Comparison of ENCODE assay signal across 9 mouse cellular contexts in the genomic region with DNA sequence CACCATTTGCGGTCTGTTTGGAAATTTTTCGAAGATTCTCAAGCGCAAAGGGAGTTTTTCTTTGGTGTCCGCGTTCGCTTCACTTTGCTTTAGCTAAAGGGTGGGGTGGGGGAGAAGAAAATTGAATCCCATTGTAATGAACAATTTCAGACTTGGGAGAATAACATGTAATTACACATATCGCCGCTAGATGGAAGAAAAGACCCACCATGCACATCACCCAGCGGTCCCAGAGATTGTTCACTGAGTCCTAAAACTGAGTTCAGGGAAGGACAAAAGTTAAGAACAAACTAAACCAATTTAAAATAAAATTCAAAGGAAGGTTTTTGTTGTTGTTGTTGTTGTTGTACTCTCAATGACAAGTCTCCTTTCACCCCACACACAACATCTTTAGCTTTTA.
DNase-seq lines count a peak whose midpoint lies in the region; ATAC-seq and TF ChIP-seq lines count a peak whose summit lies in the region.
"Had no signal": no experiment of that assay in that cellular context is flagged by ENCODE, and none has a peak within 500 bp of the region (broad histone marks: within the 10 kb centered on the region; RNA-seq: fewer than 3 reads in every experiment).

No protein-coding gene starts in this region.

- H3K4me1 ChIP-seq in G1E (ENCODE audit: insufficient read depth, low read depth, low read length), result no peaks in the 10 kb centered on the region
- no peaks in the 10 kb centered on the region; the same call in 1 of the 2 replicates for H3K4me1 ChIP-seq in cortical plate, adult 2 months (ENCODE audit: control insufficient read depth, insufficient read depth, low read length)
- H3K4me1 ChIP-seq in hindbrain, postnatal 0 days (ENCODE audit: insufficient read depth, low read length), result no peaks in the 10 kb centered on the region
- no peaks in the 10 kb centered on the region for H3K4me1 ChIP-seq in neural tube, embryonic 14.5 days (ENCODE audit: control insufficient read depth, insufficient read depth, low read length)
- H3K4me1 ChIP-seq: liver, embryonic 13.5 days had no signal

- WGBS in hindbrain, postnatal 0 days, result 14% methylated on average over 9 of the region's 9 CpGs
- WGBS in neural tube, embryonic 14.5 days, result 13% methylated on average over 9 of the region's 9 CpGs

- no peaks in the 10 kb centered on the region for H3K9me3 ChIP-seq in G1E (replicated peaks)
- no peaks in the 10 kb centered on the region for H3K9me3 ChIP-seq in hindbrain, postnatal 0 days (ENCODE audit: low read length)
- H3K9me3 ChIP-seq in neural tube, embryonic 14.5 days (ENCODE audit: control insufficient read depth, low read length), result no peaks in the 10 kb centered on the region
- H3K9me3 ChIP-seq: liver, embryonic 13.5 days had no signal

- DNase-seq in layer of hippocampus, postnatal 10 days (ENCODE audit: low spot score in 2 of 2), result peak; percentile 16 to 28
- DNase-seq in layer of hippocampus, adult 9-11 months, result no peak
- DNase-seq in G1E (ENCODE audit: low spot score), result peak; percentile 18
- DNase-seq in hindbrain, postnatal 0 days (ENCODE audit: low spot score), result peak; percentile 77
- no peak for DNase-seq in adrenal gland, adult 2 months
- DNase-seq: liver, embryonic 13.5 days had no signal

- peak; percentile 62; the same call in 1 of the 2 replicates for ATAC-seq in G1E (ENCODE audit: extremely low read depth, insufficient number of reproducible peaks, low FRiP score, poor library complexity, severe bottlenecking)
- peak; percentile 82 for ATAC-seq in hindbrain, postnatal 0 days
- peak; percentile 86; the same call in 1 of the 2 replicates for ATAC-seq in neural tube, embryonic 14.5 days (ENCODE audit: low read depth)
- no peak for ATAC-seq in monocyte, adult 5-6 weeks (replicated peaks; ENCODE audit: insufficient number of reproducible peaks, low FRiP score, low TSS enrichment, poor library complexity, severe bottlenecking)

- no peak overlapping the region for H3K9ac ChIP-seq in hindbrain, postnatal 0 days (replicated peaks; ENCODE audit: low read length)
- no peak overlapping the region for H3K9ac ChIP-seq in neural tube, embryonic 14.5 days (replicated peaks; ENCODE audit: low read depth, low read length)
- H3K9ac ChIP-seq: liver, embryonic 13.5 days had no signal

- H3K27me3 ChIP-seq in G1E (ENCODE audit: insufficient read depth, low read length), result no peaks in the 10 kb centered on the region
- H3K27me3 ChIP-seq in hindbrain, postnatal 0 days (ENCODE audit: insufficient read depth, low read length), result no peaks in the 10 kb centered on the region
- no peaks in the 10 kb centered on the region for H3K27me3 ChIP-seq in neural tube, embryonic 14.5 days (ENCODE audit: control insufficient read depth, insufficient read depth, low read length)
- H3K27me3 ChIP-seq: liver, embryonic 13.5 days had no signal

- no peak for TF ChIP-seq POLR2A in cortical plate, adult 2 months (IDR thresholded peaks at IDR 0.05; ENCODE audit: extremely low read depth, insufficient read depth, low read length)

- H3K27ac ChIP-seq in cortical plate, adult 2 months (ENCODE audit: insufficient read depth, low read length), result no peak overlapping the region
- H3K27ac ChIP-seq in hindbrain, postnatal 0 days, result no peak overlapping the region
- H3K27ac ChIP-seq in neural tube, embryonic 14.5 days (ENCODE audit: low read depth, low read length), result no peak overlapping the region
- H3K27ac ChIP-seq: liver, embryonic 13.5 days had no signal

- no peak overlapping the region for H3K4me3 ChIP-seq in G1E (ENCODE audit: low read depth, low read length)
- no peak overlapping the region for H3K4me3 ChIP-seq in cortical plate, adult 2 months (ENCODE audit: insufficient read depth, low read length)
- H3K4me3 ChIP-seq in hindbrain, postnatal 0 days (ENCODE audit: low read length), result no peak overlapping the region
- H3K4me3 ChIP-seq in neural tube, embryonic 14.5 days (ENCODE audit: low read depth, low read length), result no peak overlapping the region
- H3K4me3 ChIP-seq: liver, embryonic 13.5 days had no signal

- H3K4me2 ChIP-seq in hindbrain, postnatal 0 days (ENCODE audit: low read depth, low read length), result no peak overlapping the region
- H3K4me2 ChIP-seq in neural tube, embryonic 14.5 days (ENCODE audit: low read depth, low read length), result no peak overlapping the region
- H3K4me2 ChIP-seq: liver, embryonic 13.5 days had no signal

- TF ChIP-seq CTCF in G1E (IDR thresholded peaks at IDR 0.05; ENCODE audit: low read depth, low read length), result peak; percentile 38; the same call in 1 of the 2 replicates
- TF ChIP-seq CTCF in cortical plate, adult 2 months (IDR thresholded peaks at IDR 0.05; ENCODE audit: extremely low read depth, insufficient read depth, low read length), result peak; percentile 80
- peak; percentile 84 for TF ChIP-seq CTCF in hindbrain, postnatal 0 days (IDR thresholded peaks at IDR 0.05; ENCODE audit: low read depth)

- H3K36me3 ChIP-seq in G1E (replicated peaks), result no peaks in the 10 kb centered on the region
- H3K36me3 ChIP-seq in hindbrain, postnatal 0 days (ENCODE audit: insufficient read depth, low read length), result no peaks in the 10 kb centered on the region
- no peaks in the 10 kb centered on the region for H3K36me3 ChIP-seq in neural tube, embryonic 14.5 days (ENCODE audit: control insufficient read depth, insufficient read depth, low read length)
- H3K36me3 ChIP-seq: liver, embryonic 13.5 days had no signal

Comparison
In these comparisons a context has a peak if more than half of its experiments do, and no peak if none do; other contexts are left out.
1. DNase-seq: peak in layer of hippocampus, postnatal 10 days (2 of 2), G1E (single experiment) and hindbrain, postnatal 0 days (single experiment); none in layer of hippocampus, adult 9-11 months (single experiment) and adrenal gland, adult 2 months (single experiment).
2. Peak in every context shown above with its lines, with median percentiles within 50 percentile points of each other: CTCF ChIP-seq.